Mouse (Mus musculus) intestine, embryonic 14.5 days (tissue): ENCODE measurements around the gene Slc2a13. TPM values are rescaled to one million over a fixed set of nuclear protein-coding genes. Genes with fewer than 3 reads are reported as not detected.

ENCODE experiments used
- polyA plus RNA-seq: library from polyadenylated mRNA; unstranded; fragments of >200 nt; fragmentation: Nextera tagmentation; extraction: Ambion mirVana; gene quantifications from 2 replicates; pipeline ENCODE4 v1.2.1, GENCODE M21; 2014

Gene Slc2a13
- polyA plus RNA-seq, 1 experiment from 2014 or later, result 1.8 TPM

Other genes starting within 250 kb of the Slc2a13 start
- 3.4 and 4.4 TPM in 2 replicates for gene Lrrk2, start 99.9 kb upstream of the Slc2a13 start, polyA plus RNA-seq